Mouse (Mus musculus) left cerebral cortex, postnatal 25 days (tissue): ENCODE data around the gene Itsn2. TPM values are rescaled to one million over a fixed set of nuclear protein-coding genes. Genes with fewer than 3 reads are reported as not detected.

ENCODE experiments used
- DNase-seq, 2 experiments: peaks; one replicate each; pipeline ENCODE4 v3.0.0; 2022; ENCODE audit warnings: low spot score in 2 of 2, mixed read lengths in 1 of 2
- intact Hi-C: fragments of 180-260 bp; cut with DNase I; formaldehyde crosslinking; loops from one replicate; pipeline ENCODE4 v1.15.1; 2025
- total RNA-seq, 2 experiments: library from RNA; stranded (reverse); gene quantifications; 2 replicates each; pipeline ENCODE4 v1.2.3; 2021

Itsn2 gene
- total RNA-seq, 2 experiments from 2014 or later: 65.5 to 69.6 TPM

GRCm38 (mm10) chr12:4593166-4593929, 910 bp downstream of the Itsn2 start:
- intact Hi-C loops: loop anchor here (5.0 kb wide), 2 partner anchors 116 to 324 kb away; partner anchors contain the start of genes Atad2b and Ncoa1

GRCm38 (mm10) chr12:4593930-4594391, 1.5 kb downstream of the Itsn2 start:
- intact Hi-C loops: loop anchor here (5.0 kb wide), 2 partner anchors 117 to 323 kb away; partner anchors contain the start of genes Atad2b and Ncoa1
- peak in 1 of 2 experiments; percentile 12 for DNase-seq

More at GRCm38 (mm10) chr12:4593166-4593929, 910 bp downstream of the Itsn2 start:
- peak; percentile 42 to 73 for DNase-seq

- no peak for DNase-seq
- intact Hi-C loops: no loop called here
Measured at GRCm38 (mm10) chr12:4595055-4595454, 2.6 kb downstream of the Itsn2 start.

- DNase-seq: no peak
- intact Hi-C loops: no loop called here
Measured at GRCm38 (mm10) chr12:4598666-4599428, 6.4 kb downstream of the Itsn2 start.

GRCm38 (mm10) chr12:4599713-4600112, 7.3 kb downstream of the Itsn2 start:
- no peak for DNase-seq
- intact Hi-C loops: no loop called here

- intact Hi-C loops: no loop called here
- DNase-seq: no peak
Measured at GRCm38 (mm10) chr12:4606625-4607024, 14.2 kb downstream of the Itsn2 start.

- no peak for DNase-seq
- intact Hi-C loops: no loop called here
Measured at GRCm38 (mm10) chr12:4614722-4615121, 22.3 kb downstream of the Itsn2 start.

GRCm38 (mm10) chr12:4624201-4624600, 31.8 kb downstream of the Itsn2 start:
- peak in 1 of 2 experiments; percentile 5 for DNase-seq
- intact Hi-C loops: no loop called here

- intact Hi-C loops: no loop called here
- DNase-seq: no peak
Measured at GRCm38 (mm10) chr12:4632957-4633356, 40.5 kb downstream of the Itsn2 start.

GRCm38 (mm10) chr12:4638438-4638837, 46.0 kb downstream of the Itsn2 start:
- DNase-seq: no peak
- intact Hi-C loops: loop anchor here (5.0 kb wide), 1 partner anchor 34 kb away; no protein-coding TSS in a partner anchor

GRCm38 (mm10) chr12:4640737-4641136, 48.3 kb downstream of the Itsn2 start:
- intact Hi-C loops: no loop called here
- DNase-seq: no peak

GRCm38 (mm10) chr12:4656813-4657212, 64.4 kb downstream of the Itsn2 start:
- DNase-seq: no peak
- intact Hi-C loops: no loop called here

GRCm38 (mm10) chr12:4664929-4665674, 72.7 kb downstream of the Itsn2 start:
- peak in 1 of 2 experiments; percentile 43 for DNase-seq
- intact Hi-C loops: no loop called here

GRCm38 (mm10) chr12:4665675-4666037, 73.2 kb downstream of the Itsn2 start:
- intact Hi-C loops: no loop called here

GRCm38 (mm10) chr12:4676336-4676735, 83.9 kb downstream of the Itsn2 start:
- intact Hi-C loops: no loop called here

More at GRCm38 (mm10) chr12:4665675-4666037, 73.2 kb downstream of the Itsn2 start:
- no peak for DNase-seq

GRCm38 (mm10) chr12:4679971-4680370, 87.5 kb downstream of the Itsn2 start:
- DNase-seq: peak; percentile 70 to 97
- intact Hi-C loops: loop anchor here (5.0 to 10.0 kb wide), 2 partner anchors 87 to 565 kb away; partner anchors contain the start of genes Fam228b and Pfn4

More at GRCm38 (mm10) chr12:4676336-4676735, 83.9 kb downstream of the Itsn2 start:
- DNase-seq: peak in 1 of 2 experiments; percentile 9

- intact Hi-C loops: loop anchor here (10.0 kb wide), 1 partner anchor 571 kb away; no protein-coding TSS in a partner anchor
- DNase-seq: peak in 1 of 2 experiments; percentile 21
Measured at GRCm38 (mm10) chr12:4685441-4685840, 93.0 kb downstream of the Itsn2 start.

- no peak for DNase-seq
- intact Hi-C loops: loop anchor here (10.0 kb wide), 1 partner anchor 574 kb away; no protein-coding TSS in a partner anchor
Measured at GRCm38 (mm10) chr12:4688386-4688785, 95.9 kb downstream of the Itsn2 start.

- intact Hi-C loops: loop anchor here (10.0 kb wide), 1 partner anchor 575 kb away; no protein-coding TSS in a partner anchor
- DNase-seq: no peak
Measured at GRCm38 (mm10) chr12:4689341-4689740, 96.9 kb downstream of the Itsn2 start.
